Mouse (Mus musculus): ENCODE measurements around the gene Zbp1.

Zbp1 gene

GRCm38 (mm10) chr2:173218416-173219141, at the start of gene Zbp1:
TSS of gene Zbp1 (minus strand) at chr2:173218923.
- in situ Hi-C loops (cut with MboI; ENCODE audit: unreplicated experiment in 2 of 2), result loop anchor here (5.0 to 25.0 kb wide), 3 partner anchors 329 to 1244 kb away; partner anchors contain the start of genes Atp5e (in 2 of the 2), Prelid3b (in 2 of the 2), Tubb1 (in 2 of the 2) and Stx16 (in 1 of the 2)

DNA sequence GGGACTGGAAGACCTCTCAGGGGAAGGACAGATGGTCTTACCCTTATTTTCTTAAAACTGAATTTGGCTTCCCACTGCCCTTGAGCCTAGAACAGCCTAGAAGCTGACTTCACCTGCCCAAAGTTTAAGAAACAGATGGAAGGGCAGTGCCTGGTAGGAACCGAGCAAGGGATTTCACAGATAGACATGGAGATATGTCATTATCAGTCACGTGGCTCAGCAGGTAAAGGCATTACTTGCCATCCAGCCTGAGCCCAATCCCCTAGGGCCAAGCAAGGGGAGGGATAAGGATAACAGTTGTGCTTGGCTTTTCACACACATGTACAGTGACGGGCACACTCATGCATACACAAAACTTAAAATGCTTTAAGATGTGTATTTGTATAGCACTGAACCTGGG, 48.8 kb upstream of the Zbp1 start:
- in situ Hi-C loops (cut with MboI; ENCODE audit: unreplicated experiment in 2 of 2), result no loop called here

DNA sequence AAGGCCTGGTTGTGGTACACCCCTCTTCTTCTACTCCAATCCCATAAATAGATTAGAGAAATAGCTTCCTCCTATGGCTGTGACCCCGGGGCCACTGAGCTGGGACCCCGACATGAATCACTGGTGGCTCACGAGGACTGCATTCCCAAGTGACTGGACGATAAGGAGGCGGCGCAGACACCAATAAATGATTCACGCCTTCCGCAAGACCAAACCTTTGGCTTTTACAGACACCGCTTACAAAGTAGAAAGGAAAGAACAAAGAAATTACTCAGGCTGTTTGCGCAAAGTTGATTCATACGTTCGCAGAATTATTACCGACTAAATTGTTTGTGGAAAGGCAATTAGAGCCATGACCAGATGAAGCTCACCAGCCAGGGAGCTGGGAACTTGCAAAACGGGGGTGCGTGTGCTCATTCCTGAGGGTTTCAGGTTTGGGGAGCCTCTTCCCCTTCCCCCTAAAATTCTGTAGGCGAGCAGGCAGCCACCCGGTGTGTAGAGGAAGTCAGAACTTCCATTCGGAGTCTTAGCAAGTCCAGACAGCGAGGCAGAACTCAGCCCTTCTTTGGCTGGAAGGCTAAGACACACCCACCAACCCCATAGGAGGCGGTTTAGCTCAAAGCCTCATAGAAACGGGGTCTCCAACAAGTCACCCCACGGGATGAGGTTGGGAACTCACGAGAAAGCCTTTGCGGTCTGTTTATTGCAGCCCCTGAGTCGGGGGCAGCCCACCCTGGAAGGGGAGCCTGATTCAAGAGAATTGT, 47.8 kb upstream of the Zbp1 start:
- in situ Hi-C loops (cut with MboI; ENCODE audit: unreplicated experiment in 2 of 2), result no loop called here

GRCm38 (mm10) chr2:173265468-173266265, 46.9 kb upstream of the Zbp1 start:
- in situ Hi-C loops (cut with MboI; ENCODE audit: unreplicated experiment in 2 of 2), result no loop called here

DNA sequence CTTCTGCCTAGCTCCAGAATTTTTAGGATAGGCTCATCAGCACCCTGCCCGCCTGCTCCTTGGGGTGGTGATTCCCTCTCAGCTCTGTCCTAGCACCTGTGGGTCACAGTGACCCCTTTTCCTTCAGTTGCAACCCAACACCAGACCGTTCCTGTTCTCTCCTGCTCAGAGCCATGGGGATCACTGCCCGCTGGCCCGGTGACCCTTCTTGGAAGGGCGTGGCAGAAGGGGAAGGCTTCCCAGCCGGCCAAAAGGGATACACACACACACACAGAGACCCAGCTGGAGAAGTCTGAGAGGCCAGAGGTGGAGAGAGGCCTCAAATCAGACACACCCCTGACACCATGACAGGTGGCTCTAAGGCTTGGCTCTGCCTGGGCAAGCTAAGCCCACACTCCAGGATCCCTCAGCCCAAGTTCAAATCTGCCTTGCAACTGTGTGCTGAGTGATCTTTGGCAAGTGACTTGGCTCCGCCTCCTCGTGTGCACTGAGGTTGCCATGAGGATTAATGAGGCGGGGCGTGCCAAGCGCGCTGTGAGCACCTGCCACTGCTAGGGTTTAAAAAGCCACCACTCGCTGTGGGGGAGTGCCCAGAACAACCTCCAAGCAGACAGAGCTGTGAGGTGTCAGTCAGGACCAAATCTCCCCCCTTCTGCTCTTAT, 45.9 kb upstream of the Zbp1 start:
- in situ Hi-C loops (cut with MboI; ENCODE audit: unreplicated experiment in 2 of 2), result no loop called here

DNA sequence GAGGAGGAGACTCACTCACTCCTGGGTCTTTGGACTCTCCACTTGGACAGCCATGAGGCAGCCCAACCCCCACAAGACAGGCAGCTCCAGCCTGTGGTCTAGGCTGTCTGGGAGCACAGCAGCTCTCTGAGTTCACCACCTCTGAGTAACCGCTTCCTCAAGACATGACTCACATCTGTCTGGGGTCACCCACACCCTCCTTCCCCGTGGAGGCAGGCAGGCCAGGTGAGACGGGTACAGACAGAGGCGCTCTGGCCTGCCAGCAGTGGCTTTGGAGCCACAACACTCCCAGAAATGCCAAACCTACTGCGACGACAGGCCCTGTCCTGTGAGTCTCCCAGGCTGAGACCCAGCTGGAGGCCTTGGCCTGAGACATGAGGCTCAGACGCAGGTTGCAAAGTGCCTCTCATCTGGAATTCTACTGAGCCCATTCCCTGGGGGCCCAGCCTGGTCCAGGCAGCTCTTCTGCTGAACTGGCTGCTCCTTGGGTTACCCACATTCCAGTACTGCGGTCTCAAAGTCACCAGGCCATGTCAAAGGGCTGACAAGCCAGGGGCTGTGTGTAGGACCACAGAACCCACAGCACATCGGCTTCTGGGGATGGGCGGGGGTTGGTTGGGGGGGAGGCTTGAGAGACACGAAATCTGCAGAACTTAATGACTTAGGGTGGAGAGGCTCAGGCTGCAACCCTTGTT, 45.1 kb upstream of the Zbp1 start:
- in situ Hi-C loops (cut with MboI; ENCODE audit: unreplicated experiment in 2 of 2), result no loop called here

- in situ Hi-C loops (cut with MboI; ENCODE audit: unreplicated experiment in 2 of 2), result no loop called here
These were observed 42.8 kb upstream of the Zbp1 start for GRCm38 (mm10) chr2:173261497-173261896.

- in situ Hi-C loops (cut with MboI; ENCODE audit: unreplicated experiment in 2 of 2), result no loop called here
These were observed 39.9 kb upstream of the Zbp1 start for GRCm38 (mm10) chr2:173258459-173259091.

DNA sequence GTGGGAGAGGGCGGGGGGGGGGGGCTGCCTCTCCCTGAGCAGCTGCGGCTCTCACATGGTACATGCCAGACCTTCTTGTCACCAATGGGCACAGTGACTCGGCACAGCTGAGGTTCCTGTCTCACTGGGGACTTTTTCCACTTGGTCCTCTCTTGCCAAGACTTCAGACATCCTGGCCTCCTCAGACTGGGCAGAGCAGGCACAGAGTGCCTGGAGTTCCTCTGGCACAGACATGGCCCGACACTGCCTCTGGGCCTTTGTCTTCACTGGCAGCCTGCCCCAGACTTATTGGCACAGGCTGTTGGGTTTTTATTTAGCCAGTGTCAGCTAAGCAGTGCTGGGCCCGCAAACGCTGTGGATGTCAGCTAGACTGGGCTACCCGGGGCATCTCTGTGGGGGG, 38.9 kb upstream of the Zbp1 start:
- in situ Hi-C loops (cut with MboI; ENCODE audit: unreplicated experiment in 2 of 2), result no loop called here

DNA sequence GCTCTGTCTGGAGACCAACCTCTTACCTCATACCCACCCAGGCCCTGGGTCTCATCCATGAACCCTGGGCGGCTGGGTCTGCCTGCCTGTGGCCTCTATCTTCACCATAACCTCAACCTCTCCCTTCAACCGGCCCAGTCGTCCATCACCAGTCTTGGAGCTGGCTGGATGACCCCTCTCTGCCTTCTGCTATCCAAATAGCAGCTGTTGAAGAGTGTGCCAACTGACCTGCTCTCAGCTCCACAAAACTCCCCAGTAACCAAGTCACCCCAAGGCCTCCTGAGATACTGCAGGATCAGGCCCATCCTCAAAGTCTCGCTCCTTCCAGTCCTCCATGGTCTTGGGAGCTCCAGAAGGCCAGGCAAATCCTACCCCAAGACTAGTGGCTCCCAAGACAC, 37.8 kb upstream of the Zbp1 start:
- in situ Hi-C loops (cut with MboI; ENCODE audit: unreplicated experiment in 2 of 2), result no loop called here

- in situ Hi-C loops (cut with MboI; ENCODE audit: unreplicated experiment in 2 of 2), result no loop called here
These were observed 37.3 kb upstream of the Zbp1 start for GRCm38 (mm10) chr2:173255810-173256551.

GRCm38 (mm10) chr2:173253761-173254662, 35.3 kb upstream of the Zbp1 start:
- in situ Hi-C loops (cut with MboI; ENCODE audit: unreplicated experiment in 2 of 2), result no loop called here

DNA sequence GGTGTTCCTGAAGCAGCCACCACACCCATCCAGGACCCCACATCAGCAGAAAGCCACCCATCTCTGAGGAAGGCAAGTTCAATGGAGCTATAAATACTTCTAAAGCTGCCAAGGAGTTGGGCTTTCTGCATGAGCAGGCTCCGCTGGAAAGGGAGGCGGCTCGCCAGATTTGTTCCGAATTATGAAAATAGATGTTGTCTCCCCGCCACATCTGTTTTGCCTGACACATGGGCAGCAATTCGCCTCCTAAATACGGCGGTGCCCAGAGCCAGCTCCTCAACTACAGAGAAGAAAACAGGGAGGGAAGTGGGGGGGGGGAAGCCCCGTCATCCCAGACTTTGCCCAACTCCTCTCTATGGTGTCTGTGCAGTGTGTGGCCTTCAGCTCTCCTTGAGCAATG, 33.0 kb upstream of the Zbp1 start:
- in situ Hi-C loops (cut with MboI; ENCODE audit: unreplicated experiment in 2 of 2), result no loop called here

GRCm38 (mm10) chr2:173251133-173251532, 32.4 kb upstream of the Zbp1 start:
- in situ Hi-C loops (cut with MboI; ENCODE audit: unreplicated experiment in 2 of 2), result no loop called here

DNA sequence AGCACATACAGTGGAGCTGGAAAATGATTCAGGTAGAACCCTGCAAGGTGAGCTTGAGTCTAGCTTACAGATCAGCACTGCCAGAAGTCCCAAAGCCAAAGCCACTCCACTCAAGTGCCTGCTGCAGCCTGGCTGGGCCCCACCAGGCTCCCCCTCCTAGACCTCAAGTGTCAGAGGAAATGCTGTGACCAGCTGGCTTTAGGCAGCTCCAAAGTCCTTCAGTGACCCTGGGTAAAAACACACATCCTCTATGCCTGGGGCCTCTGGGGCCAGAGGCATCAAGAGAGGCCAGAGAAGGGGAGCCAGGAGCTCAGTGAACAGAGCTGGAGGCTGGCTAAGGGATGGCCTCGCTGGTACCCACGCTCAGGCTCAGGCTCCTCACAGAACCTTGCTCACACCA, 31.7 kb upstream of the Zbp1 start:
- in situ Hi-C loops (cut with MboI; ENCODE audit: unreplicated experiment in 2 of 2), result no loop called here

- in situ Hi-C loops (cut with MboI; ENCODE audit: unreplicated experiment in 2 of 2), result no loop called here
These were observed 31.2 kb upstream of the Zbp1 start for GRCm38 (mm10) chr2:173249965-173250364.

GRCm38 (mm10) chr2:173249386-173249785, 30.7 kb upstream of the Zbp1 start:
- in situ Hi-C loops (cut with MboI; ENCODE audit: unreplicated experiment in 2 of 2), result no loop called here

DNA sequence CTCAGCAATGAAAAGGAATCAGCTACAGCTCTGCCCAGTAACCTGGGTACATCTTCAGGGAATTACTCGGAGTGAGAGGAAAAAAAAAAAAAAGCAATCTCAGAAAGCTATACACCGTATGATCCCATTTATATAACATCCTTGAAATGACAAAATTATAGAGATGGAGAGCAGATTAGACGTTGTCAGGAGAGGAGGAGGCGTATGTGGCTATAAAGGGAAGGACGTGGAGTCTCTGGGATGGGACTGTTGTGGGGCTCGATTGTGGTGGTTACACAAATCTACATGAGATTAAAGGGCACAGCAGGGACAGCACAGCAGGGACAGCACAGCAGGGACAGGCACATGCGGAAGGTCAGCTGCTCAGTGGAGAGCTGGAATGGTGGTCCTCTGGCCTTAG, 30.1 kb upstream of the Zbp1 start:
- in situ Hi-C loops (cut with MboI; ENCODE audit: unreplicated experiment in 2 of 2), result no loop called here

Measured in v-Abl transformed pro-B cells (cell line).